Mouse (Mus musculus): ENCODE data around the gene Caly. TPM values are rescaled to one million over a fixed set of nuclear protein-coding genes. Genes with fewer than 3 reads are reported as not detected.

Gene Caly
- polyA plus RNA-seq, 1 experiment from 2014 or later: 88.6 TPM

- no peaks in the 10 kb centered on the region for H3K36me3 ChIP-seq
- peak overlapping the region; percentile 47 for H3K4me3 ChIP-seq (replicated peaks)
- H3K9ac ChIP-seq (replicated peaks): peak overlapping the region; percentile 73
- peaks cover 80% of the 10 kb centered on the region for H3K27me3 ChIP-seq
- peak; percentile 84 for ATAC-seq
- peak overlapping the region; percentile 69 for H3K4me2 ChIP-seq (replicated peaks)
- H3K9me3 ChIP-seq: no peaks in the 10 kb centered on the region
- 2% methylated on average over 53 of the region's 53 CpGs for WGBS
- H3K27ac ChIP-seq: peak overlapping the region; percentile 93
- H3K4me1 ChIP-seq (replicated peaks): peaks cover 60% of the 10 kb centered on the region
These were observed 24.6 kb downstream of the Caly start for GRCm38 (mm10) chr7:140057413-140058407.

DNA sequence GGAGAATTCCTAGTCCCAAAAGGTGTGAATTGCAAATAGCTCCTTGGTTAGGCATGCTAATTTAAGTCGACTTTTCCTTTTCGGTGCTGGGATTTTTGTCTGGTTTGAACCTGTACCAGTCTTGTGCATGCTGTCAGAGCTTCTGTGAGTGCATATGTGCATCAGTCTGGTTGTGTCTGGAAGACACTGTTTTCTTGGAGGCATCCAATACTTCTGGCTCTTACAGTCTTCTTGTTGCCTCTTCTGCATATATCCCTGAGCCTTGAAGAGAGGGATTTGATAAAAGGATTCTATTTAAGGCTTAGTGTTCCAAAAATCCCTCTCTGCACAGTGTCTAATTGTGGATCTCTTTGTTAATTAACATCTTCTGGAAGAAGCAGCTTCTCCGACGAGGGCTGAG, 28.2 kb downstream of the Caly start:
- no peak overlapping the region for H3K9ac ChIP-seq (replicated peaks)
- H3K4me3 ChIP-seq (replicated peaks): no peak overlapping the region
- 80% methylated on average over 4 of the region's 4 CpGs for WGBS
- H3K4me1 ChIP-seq (replicated peaks): peaks cover 32% of the 10 kb centered on the region
- no peak overlapping the region for H3K4me2 ChIP-seq (replicated peaks)
- H3K27me3 ChIP-seq: peaks cover 88% of the 10 kb centered on the region
- H3K9me3 ChIP-seq: no peaks in the 10 kb centered on the region
- ATAC-seq: no peak
- no peaks in the 10 kb centered on the region for H3K36me3 ChIP-seq
- H3K27ac ChIP-seq: no peak overlapping the region

DNA sequence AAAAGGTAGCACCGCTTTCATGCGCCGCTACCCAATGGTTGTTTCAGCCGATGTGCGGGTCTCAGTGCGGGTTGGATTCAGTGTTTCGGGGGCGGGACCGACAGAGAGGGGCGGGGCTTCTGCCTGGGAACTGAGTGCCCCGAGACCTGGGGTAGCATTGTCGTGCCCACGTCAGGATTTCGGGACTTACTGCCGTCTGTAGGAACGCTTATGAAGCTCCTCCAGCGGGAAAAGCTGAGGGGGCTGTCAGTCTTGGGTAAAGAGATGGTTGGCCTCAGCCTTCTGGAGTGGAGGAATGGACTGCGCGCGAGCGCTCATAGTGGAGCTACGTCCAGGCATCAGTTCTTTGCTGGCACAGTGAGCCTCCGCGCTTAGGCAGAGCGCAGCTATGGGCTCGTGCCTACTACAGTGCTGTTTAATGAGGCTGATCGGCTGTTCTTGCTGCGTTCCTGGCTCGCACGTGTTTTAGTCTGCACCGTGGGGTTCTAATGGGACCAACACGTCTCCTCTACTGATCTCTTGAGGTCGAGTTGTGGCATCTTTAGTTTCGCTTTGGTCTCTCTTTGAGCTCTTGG, 33.1 kb downstream of the Caly start:
- Histone ChIP-seq H3K27me3 (peaks cover 100% of the 10 kb centered on the region), H3K4me3 (replicated peaks) (peak overlapping the region; percentile 41), H3K4me2 (replicated peaks) (peak overlapping the region; percentile 60), H3K27ac (no peak overlapping the region; the same call in 1 of the 2 replicates), H3K36me3 (no peaks in the 10 kb centered on the region), H3K9ac (replicated peaks) (peak overlapping the region; percentile 44; the same call in 1 of the 2 replicates), H3K9me3 (no peaks in the 10 kb centered on the region), H3K4me1 (replicated peaks) (peaks cover 24% of the 10 kb centered on the region)
- WGBS: under 1% methylated on average over 34 of the region's 34 CpGs
- ATAC-seq: peak; percentile 74

- Histone ChIP-seq H3K4me1 (replicated peaks) (peaks cover 24% of the 10 kb centered on the region), H3K36me3 (no peaks in the 10 kb centered on the region)
- WGBS: 2% methylated on average over 56 of the region's 56 CpGs
These were observed 33.8 kb downstream of the Caly start, which contains the start of gene Msx3 for GRCm38 (mm10) chr7:140048361-140049114. Msx3 (minus strand) TSS chr7:140049089.

DNA sequence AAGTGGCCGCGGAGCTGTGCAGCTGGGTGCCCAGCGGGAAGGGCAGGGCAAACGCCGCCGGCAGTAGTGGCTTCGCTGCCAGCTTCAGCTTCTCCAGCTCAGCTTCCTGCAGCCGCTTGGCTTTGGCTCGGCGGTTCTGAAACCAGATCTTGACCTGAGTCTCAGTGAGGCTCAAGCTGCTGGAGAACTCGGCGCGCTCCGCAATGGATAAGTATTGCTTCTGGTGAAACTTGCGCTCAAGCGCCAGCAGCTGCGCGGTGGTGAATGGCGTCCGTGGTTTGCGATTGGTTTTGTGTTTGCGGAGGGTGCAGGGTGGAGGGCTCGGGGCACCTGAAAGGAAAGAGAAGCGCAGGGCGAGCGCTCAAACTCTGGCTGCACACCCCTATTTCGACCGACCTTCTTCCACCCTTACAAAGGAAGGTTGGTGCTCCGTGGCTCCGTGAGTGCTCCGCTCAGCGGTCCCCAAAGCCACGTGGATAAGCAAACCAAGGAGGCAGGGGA, 34.5 kb downstream of the Caly start:
- peak overlapping the region; percentile 60 for H3K4me2 ChIP-seq (replicated peaks)
- no peaks in the 10 kb centered on the region for H3K9me3 ChIP-seq
- 1% methylated on average over 33 of the region's 33 CpGs for WGBS
- peak overlapping the region; percentile 45; the same call in 1 of the 2 replicates for H3K9ac ChIP-seq (replicated peaks)
- ATAC-seq: peak; percentile 29; the same call in 1 of the 2 replicates
- peaks cover 24% of the 10 kb centered on the region for H3K4me1 ChIP-seq (replicated peaks)
- H3K4me3 ChIP-seq (replicated peaks): peak overlapping the region; percentile 41
- no peaks in the 10 kb centered on the region for H3K36me3 ChIP-seq
- H3K27me3 ChIP-seq: peaks cover 99% of the 10 kb centered on the region
- H3K27ac ChIP-seq: no peak overlapping the region

More at GRCm38 (mm10) chr7:140048361-140049114, 33.8 kb downstream of the Caly start, which contains the start of gene Msx3:
- peak within 1 kb of the TSS; percentile 41 for H3K4me3 ChIP-seq (replicated peaks)
- H3K9ac ChIP-seq (replicated peaks): peak within 1 kb of the TSS; percentile 44
- H3K4me2 ChIP-seq (replicated peaks): peak within 1 kb of the TSS; percentile 60
- H3K27me3 ChIP-seq: peaks cover 99% of the 10 kb centered on the region
- no peaks in the 10 kb centered on the region for H3K9me3 ChIP-seq
- peak; percentile 74 for ATAC-seq
- H3K27ac ChIP-seq: no peak within 1 kb of the TSS; the same call in 1 of the 2 replicates

- Histone ChIP-seq H3K36me3 (peaks cover 7% of the 10 kb centered on the region), H3K9me3 (no peaks in the 10 kb centered on the region), H3K4me3 (replicated peaks) (no peak overlapping the region), H3K27me3 (peaks cover 87% of the 10 kb centered on the region), H3K4me2 (replicated peaks) (no peak overlapping the region), H3K27ac (no peak overlapping the region), H3K9ac (replicated peaks) (no peak overlapping the region), H3K4me1 (replicated peaks) (peaks cover 24% of the 10 kb centered on the region)
- WGBS: 74% methylated on average over 4 of the region's 4 CpGs
- no peak for ATAC-seq
These were observed 36.8 kb downstream of the Caly start for GRCm38 (mm10) chr7:140045546-140045945.

DNA sequence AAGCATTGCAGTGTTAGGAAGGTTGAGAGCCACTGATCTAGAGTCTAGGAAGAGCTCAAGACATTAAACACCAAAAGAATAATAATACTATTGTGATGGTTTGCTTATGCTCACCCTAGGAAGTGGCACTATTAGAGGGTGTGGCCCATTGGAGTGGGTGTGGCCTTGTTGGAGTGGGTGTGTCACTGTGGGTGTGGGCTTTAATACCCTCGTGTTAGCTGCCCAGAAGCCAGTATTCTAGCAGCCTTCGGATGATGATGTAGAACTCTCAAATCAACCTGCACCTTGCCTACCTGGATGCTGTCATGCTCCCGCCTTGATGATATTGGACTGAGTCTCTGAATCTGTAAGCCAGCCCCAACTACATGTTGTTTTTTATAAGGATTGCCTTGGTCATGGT, 39.6 kb downstream of the Caly start:
- no peak overlapping the region for H3K4me3 ChIP-seq (replicated peaks)
- peaks cover 22% of the 10 kb centered on the region for H3K36me3 ChIP-seq
- H3K9me3 ChIP-seq: no peaks in the 10 kb centered on the region
- ATAC-seq: no peak
- 69% methylated on average over 3 of the region's 3 CpGs for WGBS
- H3K4me1 ChIP-seq (replicated peaks): peaks cover 3% of the 10 kb centered on the region
- H3K27ac ChIP-seq: no peak overlapping the region
- no peak overlapping the region for H3K9ac ChIP-seq (replicated peaks)
- H3K4me2 ChIP-seq (replicated peaks): no peak overlapping the region
- H3K27me3 ChIP-seq: peaks cover 59% of the 10 kb centered on the region

GRCm38 (mm10) chr7:140037171-140037555, 45.2 kb downstream of the Caly start:
- ATAC-seq: no peak
- peak overlapping the region; percentile 89 for H3K4me3 ChIP-seq (replicated peaks)
- peaks cover 26% of the 10 kb centered on the region for H3K4me1 ChIP-seq (replicated peaks)
- no peaks in the 10 kb centered on the region for H3K9me3 ChIP-seq
- WGBS: 54% methylated on average over 3 of the region's 3 CpGs
- H3K27me3 ChIP-seq: 0 out of 2 replicates have a peak, but pooled peaks cover 10% of the 10 kb centered on the region
- H3K27ac ChIP-seq: no peak overlapping the region
- peaks cover 38% of the 10 kb centered on the region for H3K36me3 ChIP-seq
- H3K4me2 ChIP-seq (replicated peaks): peak overlapping the region; percentile 92
- peak overlapping the region; percentile 90; the same call in 1 of the 2 replicates for H3K9ac ChIP-seq (replicated peaks)

DNA sequence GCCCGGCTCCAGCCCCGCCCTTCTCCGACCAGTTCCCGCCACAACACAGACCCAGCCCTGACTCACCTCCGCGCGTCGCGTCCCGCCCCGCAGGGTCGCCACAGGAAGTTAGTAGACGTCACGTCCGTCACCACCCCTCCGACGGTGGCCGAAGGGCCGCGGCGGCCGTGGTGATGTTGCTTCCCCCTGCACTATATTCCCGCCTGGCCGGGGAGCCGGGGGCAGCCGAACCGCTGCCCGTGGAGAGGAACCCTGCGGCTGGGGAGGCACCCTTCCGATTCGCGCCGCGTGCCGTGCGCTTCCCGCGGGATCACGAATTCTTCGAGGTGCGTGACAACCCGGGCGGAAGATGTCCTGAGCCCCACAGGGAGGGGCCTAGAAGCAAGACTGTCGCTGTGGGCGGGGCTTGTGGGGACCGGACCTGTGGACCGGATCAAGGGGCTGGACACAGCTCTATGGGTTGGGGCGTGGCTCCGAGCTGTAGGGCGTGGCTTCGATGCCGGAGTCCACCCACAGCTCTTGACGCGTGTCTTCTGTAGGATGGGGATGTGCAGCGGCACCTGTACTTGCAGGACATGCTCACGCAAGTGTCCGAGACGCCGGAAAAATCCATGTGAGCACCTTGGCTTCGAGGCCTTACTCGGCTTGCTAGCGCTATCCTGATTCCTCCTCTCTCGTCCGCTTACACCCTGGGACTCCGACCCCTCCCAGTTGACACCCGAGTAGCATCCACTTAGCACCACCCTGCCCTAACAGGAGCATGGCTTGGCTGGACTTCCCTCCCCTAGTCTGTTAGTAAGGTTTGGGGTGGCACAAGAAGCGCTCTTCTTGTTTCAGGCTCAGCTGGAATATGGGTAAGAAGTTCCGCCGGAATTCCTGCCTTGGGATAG, 45.8 kb downstream of the Caly start, which contains the start of the genes Zfp511 and Tubgcp2:
TSS of gene Zfp511 (plus strand) at position 111 of the 890 bp plus-strand sequence.
TSS of gene Tubgcp2 (minus strand) at position 389 of the 890 bp plus-strand sequence.
- Histone ChIP-seq H3K9me3 (no peaks in the 10 kb centered on the region), H3K9ac (replicated peaks) (peak within 1 kb of the TSS; percentile 90), H3K4me3 (replicated peaks) (peak within 1 kb of the TSS; percentile 89), H3K27ac (peak within 1 kb of the TSS; percentile 88), H3K27me3 (0 out of 2 replicates have a peak, but pooled peaks cover 10% of the 10 kb centered on the region), H3K36me3 (peaks cover 44% of the 10 kb centered on the region), H3K4me2 (replicated peaks) (peak within 1 kb of the TSS; percentile 92), H3K4me1 (replicated peaks) (peaks cover 26% of the 10 kb centered on the region)
- ATAC-seq: peak; percentile 97
- WGBS: under 1% methylated on average over 68 of the region's 69 CpGs

GRCm38 (mm10) chr7:140035456-140035855, 46.9 kb downstream of the Caly start:
- 23% methylated on average over 7 of the region's 7 CpGs for WGBS
- Histone ChIP-seq H3K9me3 (no peaks in the 10 kb centered on the region), H3K36me3 (peaks cover 46% of the 10 kb centered on the region), H3K27ac (no peak overlapping the region), H3K4me3 (replicated peaks) (peak overlapping the region; percentile 89), H3K4me1 (replicated peaks) (peaks cover 26% of the 10 kb centered on the region), H3K9ac (replicated peaks) (peak overlapping the region; percentile 90), H3K4me2 (replicated peaks) (peak overlapping the region; percentile 92), H3K27me3 (0 out of 2 replicates have a peak, but pooled peaks cover 5% of the 10 kb centered on the region)
- ATAC-seq: no peak

Data from midbrain, embryonic 13.5 days (tissue).